Mouse (Mus musculus): ENCODE results near the gene Ctsz. TPM values are rescaled to one million over a fixed set of nuclear protein-coding genes. Genes with fewer than 3 reads are reported as not detected.

Gene Ctsz
- polyA plus RNA-seq, 1 experiment = 112 TPM

GRCm38 (mm10) chr2:174438181-174438580 lies 658 bp downstream of the Ctsz start:
- TF ChIP-seq POLR2A (IDR thresholded peaks at IDR 0.05; ENCODE audit: borderline replicate concordance, control insufficient read depth, low read depth, low read length) (no peak), CTCF (IDR thresholded peaks at IDR 0.05; ENCODE audit: control insufficient read depth, insufficient read depth, low read length) (no peak)
- WGBS = 56% methylated on average over 11 of the region's 11 CpGs

DNA sequence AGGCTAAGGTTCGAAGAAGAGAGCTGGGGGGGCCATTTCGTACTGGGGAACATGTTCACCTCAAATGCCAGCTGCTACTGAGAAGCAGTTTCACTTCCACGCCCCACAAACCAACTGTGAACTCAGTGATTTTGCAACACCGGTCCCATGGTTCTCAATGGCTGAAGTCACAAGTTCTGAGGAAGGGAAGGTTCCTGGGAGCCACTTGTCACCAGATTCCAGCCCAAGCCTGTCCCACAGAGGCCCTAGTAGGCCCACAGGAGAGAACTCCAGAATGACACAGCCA lies 1.2 kb downstream of the Ctsz start:
- Histone ChIP-seq H3K27ac (ENCODE audit: control insufficient read depth, insufficient read depth, low read depth, low read length, poor library complexity) (peak overlapping the region; percentile 80), H3K4me3 (replicated peaks; ENCODE audit: control insufficient read depth, low read depth, low read length) (peak overlapping the region; percentile 80), H3K4me1 (ENCODE audit: control insufficient read depth, insufficient read depth, low read length) (peaks cover 6% of the 10 kb centered on the region; the same call in 1 of the 2 replicates)
- no peak for TF ChIP-seq POLR2A (IDR thresholded peaks at IDR 0.05; ENCODE audit: borderline replicate concordance, control insufficient read depth, low read depth, low read length)
- TF ChIP-seq CTCF (IDR thresholded peaks at IDR 0.05; ENCODE audit: control insufficient read depth, insufficient read depth, low read length) = no peak
- WGBS = 21% methylated on average over 4 of the region's 4 CpGs

More at GRCm38 (mm10) chr2:174438181-174438580, 658 bp downstream of the Ctsz start:
- peak overlapping the region; percentile 80 for H3K27ac ChIP-seq (ENCODE audit: control insufficient read depth, insufficient read depth, low read depth, low read length, poor library complexity)
- peaks cover 6% of the 10 kb centered on the region; the same call in 1 of the 2 replicates for H3K4me1 ChIP-seq (ENCODE audit: control insufficient read depth, insufficient read depth, low read length)
- H3K4me3 ChIP-seq (replicated peaks; ENCODE audit: control insufficient read depth, low read depth, low read length) = peak overlapping the region; percentile 80

DNA sequence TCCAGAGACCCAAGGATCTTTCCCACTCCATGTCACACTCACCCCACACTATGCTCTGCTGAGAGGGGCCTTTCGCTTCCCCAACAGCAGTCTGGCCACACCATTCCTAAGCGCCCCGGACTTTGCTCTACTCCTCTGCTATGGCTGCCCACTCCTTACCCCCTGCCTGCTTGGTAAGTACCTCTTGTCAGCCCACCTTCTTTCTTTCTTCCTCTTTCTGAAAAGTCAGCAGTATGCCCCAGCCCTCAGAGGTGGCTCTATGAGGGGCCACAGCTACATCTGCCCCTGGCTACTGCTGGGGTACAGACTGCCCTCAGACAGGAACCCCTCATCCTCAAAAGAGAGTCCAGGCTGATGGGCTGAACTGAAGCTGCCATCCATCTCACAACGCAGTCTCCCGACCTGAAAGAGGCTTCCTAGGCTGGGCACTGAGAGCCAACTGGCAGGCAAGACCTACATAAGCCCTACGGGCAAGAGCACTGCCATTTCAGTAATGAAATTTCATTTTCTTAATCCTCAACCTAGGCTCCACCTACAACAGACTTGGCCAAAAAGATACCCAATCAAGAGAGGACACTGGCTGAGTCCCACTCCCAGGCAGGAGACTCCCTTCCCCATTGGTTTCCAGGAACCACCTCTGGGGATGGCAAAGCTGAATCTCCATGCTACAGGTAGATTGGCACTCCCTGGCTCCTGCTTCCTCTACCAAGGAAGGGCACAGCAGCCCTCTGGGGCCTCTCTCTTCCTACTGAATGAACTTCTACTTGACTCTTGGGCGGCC lies 1.7 kb downstream of the Ctsz start:
- Histone ChIP-seq H3K27ac (ENCODE audit: control insufficient read depth, insufficient read depth, low read depth, low read length, poor library complexity) (peak overlapping the region; percentile 80), H3K4me3 (replicated peaks; ENCODE audit: control insufficient read depth, low read depth, low read length) (peak overlapping the region; percentile 48), H3K4me1 (ENCODE audit: control insufficient read depth, insufficient read depth, low read length) (peaks cover 6% of the 10 kb centered on the region; the same call in 1 of the 2 replicates)
- no peak for TF ChIP-seq POLR2A (IDR thresholded peaks at IDR 0.05; ENCODE audit: borderline replicate concordance, control insufficient read depth, low read depth, low read length)
- 60% methylated on average over 7 of the region's 7 CpGs for WGBS

DNA sequence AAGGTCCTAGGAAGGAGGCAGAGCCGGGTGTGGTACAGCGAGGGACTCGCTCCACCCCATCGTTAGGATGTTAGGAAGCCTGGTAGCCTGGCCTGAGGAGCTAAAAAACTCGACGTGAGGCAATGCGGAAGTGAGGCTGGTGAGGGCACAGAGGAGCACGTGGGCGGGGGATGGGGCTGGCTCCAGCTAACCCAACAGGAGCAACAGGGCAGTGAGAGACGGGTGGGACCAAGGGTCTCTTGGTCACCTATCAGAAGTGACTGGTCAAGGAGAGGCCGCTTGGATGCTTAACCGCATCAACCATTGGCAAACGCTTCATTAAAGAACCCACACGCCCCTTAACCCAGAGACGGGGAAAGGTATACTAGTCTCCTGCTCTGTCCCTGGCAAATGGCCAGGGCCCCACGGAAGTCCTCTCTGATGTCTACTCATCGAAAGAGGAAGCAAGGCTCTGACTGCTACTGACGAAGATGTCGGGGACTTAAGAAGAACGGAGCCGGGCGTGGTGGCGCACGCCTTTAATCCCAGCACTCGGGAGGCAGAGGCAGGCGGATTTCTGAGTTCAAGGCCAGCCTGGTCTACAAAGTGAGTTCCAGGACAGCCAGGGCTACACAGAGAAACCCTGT lies 2.6 kb downstream of the Ctsz start:
- H3K4me1 ChIP-seq (ENCODE audit: control insufficient read depth, insufficient read depth, low read length) = peaks cover 6% of the 10 kb centered on the region; the same call in 1 of the 2 replicates
- TF ChIP-seq POLR2A (IDR thresholded peaks at IDR 0.05; ENCODE audit: borderline replicate concordance, control insufficient read depth, low read depth, low read length) (no peak), CTCF (IDR thresholded peaks at IDR 0.05; ENCODE audit: control insufficient read depth, insufficient read depth, low read length) (no peak)
- 46% methylated on average over 26 of the region's 26 CpGs for WGBS
- H3K27ac ChIP-seq (ENCODE audit: control insufficient read depth, insufficient read depth, low read depth, low read length, poor library complexity) = peak overlapping the region; percentile 80
- no peak overlapping the region for H3K4me3 ChIP-seq (replicated peaks; ENCODE audit: control insufficient read depth, low read depth, low read length)

DNA sequence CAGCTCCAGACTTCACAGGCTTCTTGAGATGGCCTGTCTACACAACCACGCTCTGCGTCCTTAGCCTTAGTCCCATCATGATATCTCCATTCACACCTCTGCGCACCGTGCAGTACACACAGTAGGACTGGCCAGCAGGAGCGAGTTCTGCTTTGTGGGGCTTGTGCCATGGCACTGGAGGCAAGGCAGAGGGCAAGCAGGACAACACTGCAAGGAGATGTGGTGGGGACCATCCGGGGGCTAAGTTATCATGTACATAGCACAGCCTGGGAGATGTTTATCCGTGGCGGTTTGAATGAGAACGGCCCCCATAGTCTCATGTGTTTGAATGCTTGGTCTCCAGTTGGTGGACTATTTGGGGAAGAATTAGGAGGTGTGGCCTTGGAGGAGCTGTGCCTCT lies 3.9 kb downstream of the Ctsz start:
- TF ChIP-seq CTCF (IDR thresholded peaks at IDR 0.05; ENCODE audit: control insufficient read depth, insufficient read depth, low read length) (no peak), POLR2A (IDR thresholded peaks at IDR 0.05; ENCODE audit: borderline replicate concordance, control insufficient read depth, low read depth, low read length) (no peak)
- no peak overlapping the region for H3K4me3 ChIP-seq (replicated peaks; ENCODE audit: control insufficient read depth, low read depth, low read length)
- no peak overlapping the region for H3K27ac ChIP-seq (ENCODE audit: control insufficient read depth, insufficient read depth, low read depth, low read length, poor library complexity)
- H3K4me1 ChIP-seq (ENCODE audit: control insufficient read depth, insufficient read depth, low read length) = peaks cover 4% of the 10 kb centered on the region; the same call in 1 of the 2 replicates
- 90% methylated on average over 9 of the region's 9 CpGs for WGBS

DNA sequence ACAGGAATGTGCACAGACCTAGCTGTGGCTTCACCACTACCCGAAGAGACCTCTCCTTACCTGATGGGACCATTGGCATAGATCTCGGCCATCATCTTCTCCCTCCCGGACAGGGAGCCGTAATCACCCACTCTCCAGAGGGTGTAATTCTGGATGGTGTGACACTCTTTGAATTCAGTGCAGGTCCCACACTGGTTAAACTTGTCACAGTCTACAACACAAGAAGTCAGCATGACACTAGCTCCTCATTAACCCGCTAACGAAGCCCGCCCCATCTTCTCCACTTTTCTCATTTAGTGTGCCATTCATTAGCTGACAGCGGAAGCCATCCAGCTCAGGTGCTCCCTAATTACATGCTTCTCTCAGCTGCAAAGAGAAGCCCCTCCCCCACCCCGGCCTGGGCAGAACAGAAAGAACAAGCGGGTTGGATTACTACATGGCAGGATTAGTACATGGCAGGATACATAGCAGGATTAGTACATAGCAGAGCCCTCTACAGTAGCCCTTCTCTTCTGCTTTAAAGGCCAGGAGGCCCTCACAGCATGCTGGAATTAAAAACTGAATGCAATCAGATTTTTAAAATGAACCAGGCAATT lies 9.7 kb downstream of the Ctsz start:
- WGBS = 93% methylated on average over 10 of the region's 10 CpGs
- Histone ChIP-seq H3K4me1 (ENCODE audit: control insufficient read depth, insufficient read depth, low read length) (no peaks in the 10 kb centered on the region; the same call in 1 of the 2 replicates), H3K4me3 (replicated peaks; ENCODE audit: control insufficient read depth, low read depth, low read length) (no peak overlapping the region), H3K27ac (ENCODE audit: control insufficient read depth, insufficient read depth, low read depth, low read length, poor library complexity) (no peak overlapping the region)
- TF ChIP-seq CTCF (IDR thresholded peaks at IDR 0.05; ENCODE audit: control insufficient read depth, insufficient read depth, low read length) (no peak), POLR2A (IDR thresholded peaks at IDR 0.05; ENCODE audit: borderline replicate concordance, control insufficient read depth, low read depth, low read length) (no peak)

GRCm38 (mm10) chr2:174428076-174428835 lies 10.6 kb downstream of the Ctsz start:
- Histone ChIP-seq H3K4me3 (replicated peaks; ENCODE audit: control insufficient read depth, low read depth, low read length) (no peak overlapping the region), H3K27ac (ENCODE audit: control insufficient read depth, insufficient read depth, low read depth, low read length, poor library complexity) (no peak overlapping the region)
- no peak for TF ChIP-seq POLR2A (IDR thresholded peaks at IDR 0.05; ENCODE audit: borderline replicate concordance, control insufficient read depth, low read depth, low read length)
- no peak for TF ChIP-seq CTCF (IDR thresholded peaks at IDR 0.05; ENCODE audit: control insufficient read depth, insufficient read depth, low read length)

DNA sequence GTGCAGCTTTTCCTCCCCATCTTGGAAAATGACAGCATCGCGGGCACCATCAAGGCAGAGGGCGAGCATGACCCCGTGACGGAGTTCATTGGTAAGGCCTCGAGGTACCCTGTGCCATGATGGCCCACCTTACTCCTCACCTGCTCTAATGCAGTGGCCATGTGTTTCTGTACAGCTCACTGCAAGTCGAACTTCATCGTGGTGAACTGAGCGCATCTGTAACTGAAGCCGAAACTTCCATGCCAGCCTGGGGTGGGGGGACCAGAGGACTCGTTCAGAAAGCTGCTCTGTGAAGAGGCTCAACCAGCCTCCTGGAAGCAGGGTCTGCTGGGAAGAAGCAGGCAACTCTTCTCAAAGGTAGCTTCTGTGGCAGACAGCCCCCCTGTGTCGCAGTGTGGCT lies 12.0 kb downstream of the Ctsz start:
- TF ChIP-seq POLR2A (IDR thresholded peaks at IDR 0.05; ENCODE audit: borderline replicate concordance, control insufficient read depth, low read depth, low read length) (no peak), CTCF (IDR thresholded peaks at IDR 0.05; ENCODE audit: control insufficient read depth, insufficient read depth, low read length) (no peak)
- no peak overlapping the region for H3K27ac ChIP-seq (ENCODE audit: control insufficient read depth, insufficient read depth, low read depth, low read length, poor library complexity)
- H3K4me1 ChIP-seq (ENCODE audit: control insufficient read depth, insufficient read depth, low read length) = no peaks in the 10 kb centered on the region
- no peak overlapping the region for H3K4me3 ChIP-seq (replicated peaks; ENCODE audit: control insufficient read depth, low read depth, low read length)
- 93% methylated on average over 12 of the region's 12 CpGs for WGBS

More at GRCm38 (mm10) chr2:174428076-174428835, 10.6 kb downstream of the Ctsz start:
- H3K4me1 ChIP-seq (ENCODE audit: control insufficient read depth, insufficient read depth, low read length) = no peaks in the 10 kb centered on the region
- 89% methylated on average over 18 of the region's 18 CpGs for WGBS
